Mouse (Mus musculus): ENCODE measurements around the gene Galnt2. TPM values are rescaled to one million over a fixed set of nuclear protein-coding genes. Genes with fewer than 3 reads are reported as not detected.

The Galnt2 gene
- polyA plus RNA-seq, 1 experiment from 2014 or later: 54.3 TPM

GRCm38 (mm10) chr8:124294425-124294824 lies 63.2 kb downstream of the Galnt2 start:
- H3K36me3 ChIP-seq (ENCODE audit: insufficient read depth, low read length): no peaks in the 10 kb centered on the region
- no peak for DNase-seq (ENCODE audit: low spot score)
- TF ChIP-seq CTCF (IDR thresholded peaks at IDR 0.05): no peak
- TF ChIP-seq EP300 (IDR thresholded peaks at IDR 0.05): no peak
- 57% methylated on average over 6 of the region's 6 CpGs for WGBS
- no peaks in the 10 kb centered on the region for H3K9me3 ChIP-seq (ENCODE audit: low read length)
- ATAC-seq: no peak; the same call in 1 of the 2 replicates
- no peaks in the 10 kb centered on the region for H3K27me3 ChIP-seq (replicated peaks; ENCODE audit: insufficient read depth, low read length)
- H3K9ac ChIP-seq (replicated peaks; ENCODE audit: low read depth): no peak overlapping the region
- peaks cover 6% of the 10 kb centered on the region; the same call in 1 of the 2 replicates for H3K4me1 ChIP-seq (ENCODE audit: insufficient read depth, low read depth, low read length)
- H3K4me2 ChIP-seq (replicated peaks; ENCODE audit: low read depth, low read length): no peak overlapping the region
- H3K4me3 ChIP-seq (ENCODE audit: low read depth, low read length): no peak overlapping the region
- no peak overlapping the region for H3K27ac ChIP-seq (ENCODE audit: low read length)

DNA sequence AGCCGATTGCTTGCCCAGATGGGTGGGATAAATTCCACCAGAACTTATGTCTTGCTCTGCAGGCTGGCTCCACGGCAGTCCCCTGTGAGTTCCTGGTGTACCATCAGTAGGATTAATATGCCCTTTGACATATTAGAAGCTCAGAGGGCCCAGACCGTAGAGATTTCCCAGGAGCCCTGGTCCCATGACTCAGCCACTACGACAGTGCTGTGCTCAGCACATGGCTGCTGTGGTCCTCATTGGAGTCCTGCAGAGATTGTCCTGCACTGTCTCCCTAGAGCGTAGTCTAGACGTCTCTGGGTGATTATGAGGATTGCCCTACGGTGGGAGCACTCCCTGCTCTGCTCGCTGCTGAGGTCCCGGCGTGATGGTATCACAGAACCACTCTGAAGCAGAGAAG lies 63.7 kb downstream of the Galnt2 start:
- no peaks in the 10 kb centered on the region for H3K27me3 ChIP-seq (replicated peaks; ENCODE audit: insufficient read depth, low read length)
- no peak overlapping the region for H3K4me3 ChIP-seq (ENCODE audit: low read depth, low read length)
- no peaks in the 10 kb centered on the region for H3K9me3 ChIP-seq (ENCODE audit: low read length)
- DNase-seq (ENCODE audit: low spot score) (no peak), ATAC-seq (peak; percentile 33)
- TF ChIP-seq CTCF (IDR thresholded peaks at IDR 0.05) (no peak), EP300 (IDR thresholded peaks at IDR 0.05) (no peak)
- no peak overlapping the region for H3K27ac ChIP-seq (ENCODE audit: low read length)
- H3K4me2 ChIP-seq (replicated peaks; ENCODE audit: low read depth, low read length): no peak overlapping the region
- 70% methylated on average over 10 of the region's 10 CpGs for WGBS
- no peaks in the 10 kb centered on the region for H3K36me3 ChIP-seq (ENCODE audit: insufficient read depth, low read length)
- no peak overlapping the region for H3K9ac ChIP-seq (replicated peaks; ENCODE audit: low read depth)
- peaks cover 6% of the 10 kb centered on the region; the same call in 1 of the 2 replicates for H3K4me1 ChIP-seq (ENCODE audit: insufficient read depth, low read depth, low read length)

- WGBS: 73% methylated on average over 6 of the region's 6 CpGs
- TF ChIP-seq CTCF (IDR thresholded peaks at IDR 0.05): no peak
- TF ChIP-seq EP300 (IDR thresholded peaks at IDR 0.05): no peak
- Histone ChIP-seq H3K4me3 (ENCODE audit: low read depth, low read length) (no peak overlapping the region), H3K4me1 (ENCODE audit: insufficient read depth, low read depth, low read length) (peaks cover 6% of the 10 kb centered on the region; the same call in 1 of the 2 replicates), H3K27me3 (replicated peaks; ENCODE audit: insufficient read depth, low read length) (no peaks in the 10 kb centered on the region), H3K27ac (ENCODE audit: low read length) (no peak overlapping the region), H3K9ac (replicated peaks; ENCODE audit: low read depth) (no peak overlapping the region), H3K36me3 (ENCODE audit: insufficient read depth, low read length) (no peaks in the 10 kb centered on the region), H3K4me2 (replicated peaks; ENCODE audit: low read depth, low read length) (no peak overlapping the region), H3K9me3 (ENCODE audit: low read length) (no peaks in the 10 kb centered on the region)
- DNase-seq (ENCODE audit: low spot score): no peak
- ATAC-seq: peak; percentile 55
Measured at GRCm38 (mm10) chr8:124295357-124295756, 64.2 kb downstream of the Galnt2 start.

DNA sequence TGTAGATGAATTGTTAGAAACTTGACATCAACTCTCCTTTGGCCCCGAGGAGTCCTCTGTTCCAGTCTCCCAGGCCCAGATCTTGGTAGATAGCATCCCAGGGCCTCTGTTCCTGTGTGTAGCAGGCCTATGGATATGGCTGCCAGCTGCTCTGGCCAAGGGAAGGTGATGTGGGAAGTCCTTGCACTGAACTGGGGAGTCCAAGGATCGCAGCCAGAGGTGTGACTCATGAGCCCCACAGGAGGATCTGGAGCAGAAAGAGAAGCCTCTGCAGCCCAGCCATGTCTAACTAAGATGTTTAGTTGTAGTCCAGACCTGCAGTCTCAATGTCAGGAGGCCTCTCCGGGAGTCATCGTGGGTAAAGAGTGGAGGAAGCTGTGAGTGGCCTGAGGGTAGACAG lies 70.3 kb downstream of the Galnt2 start:
- Histone ChIP-seq H3K4me2 (replicated peaks; ENCODE audit: low read depth, low read length) (no peak overlapping the region), H3K36me3 (ENCODE audit: insufficient read depth, low read length) (no peaks in the 10 kb centered on the region), H3K4me3 (ENCODE audit: low read depth, low read length) (no peak overlapping the region), H3K4me1 (ENCODE audit: insufficient read depth, low read depth, low read length) (no peaks in the 10 kb centered on the region; the same call in 1 of the 2 replicates), H3K9me3 (ENCODE audit: low read length) (no peaks in the 10 kb centered on the region), H3K27me3 (replicated peaks; ENCODE audit: insufficient read depth, low read length) (no peaks in the 10 kb centered on the region), H3K9ac (replicated peaks; ENCODE audit: low read depth) (no peak overlapping the region), H3K27ac (ENCODE audit: low read length) (no peak overlapping the region)
- TF ChIP-seq EP300 (IDR thresholded peaks at IDR 0.05) (no peak), CTCF (IDR thresholded peaks at IDR 0.05) (no peak)
- no peak for DNase-seq (ENCODE audit: low spot score)
- ATAC-seq: no peak
- WGBS: 87% methylated on average over 4 of the region's 4 CpGs

DNA sequence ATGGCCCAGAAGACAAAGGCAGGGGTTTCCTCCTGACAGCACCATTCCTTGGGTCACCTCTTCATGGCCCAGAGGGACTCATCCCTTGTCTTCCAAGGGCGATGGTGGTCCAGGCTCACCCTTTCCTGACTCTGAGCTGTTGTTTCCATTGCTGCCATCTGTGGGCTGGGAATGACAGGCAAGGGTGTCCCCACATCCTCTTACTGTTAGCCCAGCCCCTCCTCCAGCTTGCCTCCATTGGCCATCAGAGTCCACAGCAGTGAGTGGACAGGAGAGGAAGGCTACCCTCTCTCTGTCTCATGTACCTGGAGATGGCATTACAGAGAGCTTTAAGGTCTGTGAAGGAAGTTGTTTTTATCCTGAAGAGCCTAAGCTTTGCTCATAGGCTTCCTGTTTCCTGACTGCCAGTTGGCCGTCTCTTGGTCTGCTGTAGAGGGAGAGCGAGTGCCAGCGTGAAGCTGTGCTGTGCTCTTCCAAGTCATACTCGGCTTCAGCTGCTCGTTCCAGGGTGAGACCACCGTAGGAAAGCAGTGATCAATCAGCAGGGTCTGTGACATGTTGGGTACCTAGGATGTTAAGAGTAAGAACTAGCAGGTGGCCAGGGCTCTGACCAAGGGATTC lies 70.9 kb downstream of the Galnt2 start:
- H3K9me3 ChIP-seq (ENCODE audit: low read length): no peaks in the 10 kb centered on the region
- H3K9ac ChIP-seq (replicated peaks; ENCODE audit: low read depth): no peak overlapping the region
- ATAC-seq (no peak), DNase-seq (ENCODE audit: low spot score) (no peak)
- no peaks in the 10 kb centered on the region for H3K36me3 ChIP-seq (ENCODE audit: insufficient read depth, low read length)
- 66% methylated on average over 7 of the region's 7 CpGs for WGBS
- no peak overlapping the region for H3K27ac ChIP-seq (ENCODE audit: low read length)
- no peaks in the 10 kb centered on the region; the same call in 1 of the 2 replicates for H3K4me1 ChIP-seq (ENCODE audit: insufficient read depth, low read depth, low read length)
- no peak for TF ChIP-seq CTCF (IDR thresholded peaks at IDR 0.05)
- TF ChIP-seq EP300 (IDR thresholded peaks at IDR 0.05): no peak
- H3K27me3 ChIP-seq (replicated peaks; ENCODE audit: insufficient read depth, low read length): no peaks in the 10 kb centered on the region
- H3K4me3 ChIP-seq (ENCODE audit: low read depth, low read length): no peak overlapping the region
- no peak overlapping the region for H3K4me2 ChIP-seq (replicated peaks; ENCODE audit: low read depth, low read length)

- H3K4me3 ChIP-seq (ENCODE audit: low read depth, low read length): no peak overlapping the region
- no peaks in the 10 kb centered on the region for H3K27me3 ChIP-seq (replicated peaks; ENCODE audit: insufficient read depth, low read length)
- no peaks in the 10 kb centered on the region for H3K36me3 ChIP-seq (ENCODE audit: insufficient read depth, low read length)
- no peaks in the 10 kb centered on the region for H3K9me3 ChIP-seq (ENCODE audit: low read length)
- TF ChIP-seq EP300 (IDR thresholded peaks at IDR 0.05) (no peak), CTCF (IDR thresholded peaks at IDR 0.05) (no peak)
- no peak overlapping the region for H3K9ac ChIP-seq (replicated peaks; ENCODE audit: low read depth)
- DNase-seq (ENCODE audit: low spot score): no peak
- H3K4me1 ChIP-seq (ENCODE audit: insufficient read depth, low read depth, low read length): no peaks in the 10 kb centered on the region; the same call in 1 of the 2 replicates
- H3K4me2 ChIP-seq (replicated peaks; ENCODE audit: low read depth, low read length): no peak overlapping the region
- no peak for ATAC-seq
- H3K27ac ChIP-seq (ENCODE audit: low read length): no peak overlapping the region
- 84% methylated on average over 15 of the region's 15 CpGs for WGBS
Measured at GRCm38 (mm10) chr8:124303211-124303902, 72.2 kb downstream of the Galnt2 start.
